Mouse (Mus musculus): Measurements from ENCODE around the gene Gmppa.

- TF ChIP-seq CTCF (IDR thresholded peaks at IDR 0.05; ENCODE audit: insufficient read depth, low read depth, low read length) (no peak), POLR2A (IDR thresholded peaks at IDR 0.05; ENCODE audit: insufficient read depth, low read depth, low read length) (no peak)
Observed at GRCm38 (mm10) chr1:75477966-75478290, 42.2 kb downstream of the Gmppa start.
